8 mouse cellular contexts compared by ENCODE assay signal in genomic region chrX:103493351-103494173, GRCm38 (mm10).
DNase-seq lines count a peak whose midpoint lies in the region; ATAC-seq and TF ChIP-seq lines count a peak whose summit lies in the region.

No protein-coding gene starts in this region.

- peak overlapping the region; percentile 65 for H3K4me2 ChIP-seq in heart, embryonic 14.5 days (ENCODE audit: low read length)
- peak overlapping the region; percentile 71 for H3K4me2 ChIP-seq in liver, embryonic 14.5 days (ENCODE audit: low read depth)

- ATAC-seq in heart, embryonic 14.5 days (ENCODE audit: insufficient number of reproducible peaks, insufficient read depth, low FRiP score, low read depth) = peak; percentile 96
- peak; percentile 93 for ATAC-seq in liver, embryonic 14.5 days (ENCODE audit: insufficient read depth)

- H3K9me3 ChIP-seq in forebrain, embryonic 10.5 days = no peaks in the 10 kb centered on the region
- no peaks in the 10 kb centered on the region for H3K9me3 ChIP-seq in heart, embryonic 14.5 days (ENCODE audit: control insufficient read depth, low read length)
- no peaks in the 10 kb centered on the region for H3K9me3 ChIP-seq in liver, embryonic 14.5 days (ENCODE audit: control insufficient read depth, low read length)

- no peaks in the 10 kb centered on the region for H3K27me3 ChIP-seq in forebrain, embryonic 10.5 days (ENCODE audit: poor library complexity, severe bottlenecking)
- H3K27me3 ChIP-seq in heart, embryonic 14.5 days (ENCODE audit: control insufficient read depth, insufficient read depth, low read length) = no peaks in the 10 kb centered on the region
- no peaks in the 10 kb centered on the region for H3K27me3 ChIP-seq in liver, embryonic 14.5 days (ENCODE audit: control insufficient read depth, insufficient read depth, low read length)
- H3K27me3 ChIP-seq in splenic B cell, adult 2 months (ENCODE audit: control insufficient read depth, insufficient read depth, low read length, poor library complexity, severe bottlenecking) = no peaks in the 10 kb centered on the region

- peak overlapping the region; percentile 95 for H3K27ac ChIP-seq in brown adipose tissue, adult 24 weeks (replicated peaks; ENCODE audit: low read depth, low read length)
- H3K27ac ChIP-seq in forebrain, embryonic 10.5 days = peak overlapping the region; percentile 97
- peak overlapping the region; percentile 93 to 96 for H3K27ac ChIP-seq in heart, embryonic 14.5 days (replicated peaks in 1 of 2; ENCODE audit: control insufficient read depth in 1 of 2, insufficient read depth in 1 of 2, low read depth in 2 of 2, low read length in 2 of 2)
- H3K27ac ChIP-seq in liver, embryonic 14.5 days = peak overlapping the region; percentile 71

- no peak for TF ChIP-seq EP300 in liver, embryonic 14.5 days (IDR thresholded peaks at IDR 0.05; ENCODE audit: low read depth)

- no peaks in the 10 kb centered on the region for H3K4me1 ChIP-seq in brown adipose tissue, adult 24 weeks (ENCODE audit: control insufficient read depth, insufficient read depth, insufficient read length, low read length)
- peaks cover 25% of the 10 kb centered on the region for H3K4me1 ChIP-seq in forebrain, embryonic 10.5 days
- peaks cover 5 to 9% of the 10 kb centered on the region in 2 experiments; a peak in 3 of 4 replicates for H3K4me1 ChIP-seq in heart, embryonic 14.5 days (ENCODE audit: control insufficient read depth in 2 of 2, insufficient read depth in 2 of 2, low read length in 2 of 2)
- peaks cover 6 to 21% of the 10 kb centered on the region in 2 experiments for H3K4me1 ChIP-seq in liver, embryonic 14.5 days (replicated peaks; ENCODE audit: control insufficient read depth in 2 of 2, insufficient read depth in 2 of 2, low read length in 1 of 2)

- WGBS in forebrain, embryonic 10.5 days = under 1% methylated on average over 55 of the region's 55 CpGs
- WGBS in heart, embryonic 14.5 days = under 1% methylated on average over 54 of the region's 55 CpGs
- WGBS in liver, embryonic 14.5 days (ENCODE audit: insufficient replicate concordance) = under 1% methylated on average over 46 of the region's 55 CpGs

- no peak for TF ChIP-seq CTCF in liver, embryonic 14.5 days (IDR thresholded peaks at IDR 0.05; ENCODE audit: low read depth)

- H3K9ac ChIP-seq in heart, embryonic 14.5 days (ENCODE audit: low read length) = peak overlapping the region; percentile 90
- H3K9ac ChIP-seq in liver, embryonic 14.5 days (replicated peaks) = peak overlapping the region; percentile 90

- peak overlapping the region; percentile 86 for H3K4me3 ChIP-seq in brown adipose tissue, adult 24 weeks (ENCODE audit: insufficient read depth, low read depth, low read length)
- H3K4me3 ChIP-seq in forebrain, embryonic 10.5 days = peak overlapping the region; percentile 61
- peak overlapping the region; percentile 60 to 83 for H3K4me3 ChIP-seq in heart, embryonic 14.5 days (ENCODE audit: control insufficient read depth in 1 of 2, insufficient read depth in 1 of 2, low read depth in 1 of 2, low read length in 2 of 2)
- H3K4me3 ChIP-seq in liver, embryonic 14.5 days (ENCODE audit: insufficient read depth in 1 of 2, low read depth in 2 of 2, low read length in 2 of 2) = peak overlapping the region; percentile 84 to 96

- peak; percentile 91 for DNase-seq in CD4-positive helper T cell, adult 2 months (ENCODE audit: low read depth, low spot score)
- DNase-seq in forebrain, embryonic 10.5 days (ENCODE audit: extremely low spot score, low spot score) = peak; percentile 79
- peak; percentile 81 for DNase-seq in kidney, postnatal 10 days
- DNase-seq in liver, embryonic 14.5 days (ENCODE audit: low read depth in 3 of 3, low spot score in 3 of 3) = peak; percentile 59 to 66 (median 61)
- DNase-seq in natural killer cell, adult 2 months (ENCODE audit: low spot score in 2 of 2) = peak; percentile 68 to 75
- peak; percentile 87 for DNase-seq in splenic B cell, adult 2 months (ENCODE audit: low read depth, low spot score)

- peaks cover 22% of the 10 kb centered on the region for H3K36me3 ChIP-seq in forebrain, embryonic 10.5 days (replicated peaks)
- peaks cover 18% of the 10 kb centered on the region; the same call in 1 of the 2 replicates for H3K36me3 ChIP-seq in heart, embryonic 14.5 days (ENCODE audit: control insufficient read depth, insufficient read depth, low read length)
- H3K36me3 ChIP-seq in liver, embryonic 14.5 days (replicated peaks; ENCODE audit: control insufficient read depth, insufficient read depth, low read depth) = peaks cover 4% of the 10 kb centered on the region; the same call in 1 of the 2 replicates
- H3K36me3 ChIP-seq in splenic B cell, adult 2 months (ENCODE audit: control insufficient read depth, insufficient read depth, low read length, poor library complexity, severe bottlenecking) = peaks cover 2% of the 10 kb centered on the region; the same call in 1 of the 2 replicates

Comparison
In these comparisons a context has a peak if more than half of its experiments do, and no peak if none do; other contexts are left out.
1. Peak in every context shown above with its lines: DNase-seq, ATAC-seq, H3K4me3 ChIP-seq and H3K27ac ChIP-seq.